Mouse (Mus musculus): Measurements from ENCODE around the gene Nfe2l1. TPM values are rescaled to one million over a fixed set of nuclear protein-coding genes. Genes with fewer than 3 reads are reported as not detected.
A peak's percentile ranks its signal among the peaks of the same experiment; 100 is the strongest.

Gene Nfe2l1
- polyA plus RNA-seq, 2 experiments from 2014 or later, result 21.3 to 26.1 TPM

GRCm38 (mm10) chr11:96843627-96844026 lies 13.9 kb upstream of the Nfe2l1 start:
- ATAC-seq, result no peak

DNA sequence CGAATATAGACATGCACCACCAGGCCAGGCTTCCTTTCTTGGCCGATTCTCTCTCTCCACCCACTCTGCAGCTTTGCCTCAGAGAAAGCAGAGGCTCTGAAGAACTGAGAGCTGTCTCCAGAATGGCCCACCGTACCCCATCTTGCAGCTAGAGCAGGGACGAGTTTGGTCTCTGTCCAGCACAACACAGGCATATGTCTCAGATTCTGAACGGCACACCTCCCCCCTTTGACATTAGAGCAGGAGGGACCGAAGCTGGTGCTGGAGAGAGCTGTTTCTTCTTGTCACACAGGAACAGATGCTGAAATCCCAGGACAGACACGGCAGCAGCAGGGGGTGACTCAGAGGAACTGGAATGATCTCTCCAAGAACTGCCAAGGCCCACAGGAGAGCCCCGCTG lies 10.5 kb upstream of the Nfe2l1 start:
- ATAC-seq, result no peak

GRCm38 (mm10) chr11:96839877-96840276 lies 10.1 kb upstream of the Nfe2l1 start:
- ATAC-seq, result no peak

DNA sequence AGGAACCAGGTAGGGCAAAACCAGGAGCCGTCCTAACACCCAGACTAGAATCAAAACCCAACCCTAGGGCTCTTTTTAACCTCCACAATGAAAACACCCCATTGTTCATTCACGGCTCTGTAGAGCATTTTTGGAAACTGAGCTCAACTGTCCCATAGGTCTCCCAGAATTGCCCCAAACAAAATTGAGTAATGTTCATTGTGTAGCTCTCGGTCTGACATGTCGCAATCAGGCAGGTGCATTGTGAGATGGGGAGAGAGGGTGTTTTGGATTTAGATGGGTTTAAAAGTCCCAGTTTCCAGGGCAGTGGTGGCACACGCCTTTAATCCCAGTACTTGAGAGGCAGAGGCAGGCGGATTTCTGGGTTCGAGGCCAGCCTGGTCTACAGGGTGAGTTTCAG lies 9.7 kb upstream of the Nfe2l1 start:
- no peak for ATAC-seq

DNA sequence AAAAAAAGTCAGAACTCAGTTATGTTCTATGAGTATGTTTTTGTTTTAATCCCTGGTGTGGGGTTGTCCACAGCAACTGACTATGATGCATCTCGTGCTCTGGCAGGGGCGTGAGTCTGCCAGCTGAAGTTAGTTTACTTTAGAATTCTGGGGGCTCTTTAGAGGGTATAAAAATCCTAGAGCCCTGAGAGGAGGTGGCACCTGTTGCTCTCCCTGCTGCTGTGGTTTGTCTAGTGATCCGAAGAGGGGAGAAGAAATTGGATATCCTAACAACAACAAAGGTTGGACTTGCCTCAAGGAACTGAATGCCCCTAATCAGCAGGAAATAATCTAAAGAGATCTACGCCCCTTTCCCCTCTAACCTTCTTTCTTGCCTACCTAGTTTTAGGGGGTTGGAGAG lies 8.6 kb upstream of the Nfe2l1 start:
- ATAC-seq, result no peak

DNA sequence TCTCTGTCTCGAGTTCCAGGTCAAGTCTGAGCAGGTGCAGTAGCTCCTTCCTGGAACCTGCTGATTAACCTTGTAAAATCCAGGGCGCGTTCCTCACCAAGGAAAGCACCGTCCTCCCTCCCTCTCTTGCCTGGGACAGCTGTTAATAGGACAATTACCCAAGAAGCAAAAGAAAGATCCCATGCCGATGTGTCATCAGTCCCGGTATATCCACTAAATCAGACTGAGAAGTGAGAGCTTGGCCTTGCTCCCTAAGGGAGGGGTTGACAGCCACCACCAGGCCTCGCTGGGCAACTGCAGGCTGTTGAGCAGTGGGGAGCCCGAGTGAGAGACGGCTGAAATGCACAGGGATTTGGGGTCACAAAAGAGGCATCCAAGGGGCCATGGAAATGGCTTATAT lies 7.5 kb upstream of the Nfe2l1 start:
- no peak for ATAC-seq

GRCm38 (mm10) chr11:96834127-96834526 lies 4.4 kb upstream of the Nfe2l1 start:
- ATAC-seq, result no peak

DNA sequence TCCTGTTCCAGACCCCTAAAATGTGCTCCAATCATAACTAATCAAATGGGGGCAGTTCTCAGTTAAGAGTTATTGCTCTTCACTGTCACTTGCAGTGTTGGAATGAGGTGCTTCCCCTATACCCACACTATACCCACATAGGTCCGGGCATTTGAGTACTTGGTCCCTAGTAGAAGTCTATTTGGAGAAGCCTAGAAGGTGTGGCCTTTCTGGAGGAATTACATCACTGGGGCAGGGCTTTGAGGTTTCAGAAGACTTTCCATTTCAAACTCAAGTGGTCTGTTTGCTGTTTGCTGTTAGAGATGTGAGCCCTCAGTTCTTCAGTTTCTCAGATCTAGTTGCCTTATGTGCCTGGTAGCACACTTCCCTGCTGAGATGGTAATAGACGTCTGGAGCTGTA lies 3.2 kb upstream of the Nfe2l1 start:
- ATAC-seq, result no peak

- no peak for ATAC-seq
Observed at GRCm38 (mm10) chr11:96832541-96832940, 2.8 kb upstream of the Nfe2l1 start.

- ATAC-seq, result no peak
Observed at GRCm38 (mm10) chr11:96831516-96831915, 1.7 kb upstream of the Nfe2l1 start.

DNA sequence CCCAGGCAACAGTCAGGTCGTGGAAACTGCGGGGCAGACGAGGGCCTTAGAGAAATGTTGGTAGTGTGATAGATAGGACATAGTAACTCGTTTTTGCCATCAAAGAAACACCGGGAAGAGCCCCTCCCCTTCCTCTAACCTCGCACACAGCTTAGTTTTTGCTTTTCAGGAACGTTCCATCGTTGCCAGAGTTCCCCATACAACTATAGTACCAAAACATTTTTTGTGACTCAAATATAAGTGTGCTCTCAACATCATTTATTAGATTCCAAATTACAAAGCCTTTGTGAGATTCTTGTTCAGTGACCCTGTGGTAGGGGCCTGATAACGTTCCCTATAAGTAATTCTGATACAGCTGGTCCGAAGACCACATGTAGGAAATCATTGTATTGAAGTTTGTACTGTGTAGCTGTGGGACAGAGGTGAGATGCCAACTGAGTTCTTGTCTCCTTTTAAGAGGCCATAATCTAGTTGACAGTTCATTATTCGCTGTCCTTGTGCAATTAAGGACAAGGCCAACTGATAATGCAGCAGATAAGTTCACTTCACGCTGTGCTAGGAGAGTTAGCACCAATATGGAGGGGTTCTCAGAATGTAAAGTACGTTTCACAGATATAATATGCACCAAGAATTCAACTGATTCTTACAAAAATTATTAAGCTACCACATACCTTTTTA lies 910 bp upstream of the Nfe2l1 start:
- no peak for ATAC-seq

DNA sequence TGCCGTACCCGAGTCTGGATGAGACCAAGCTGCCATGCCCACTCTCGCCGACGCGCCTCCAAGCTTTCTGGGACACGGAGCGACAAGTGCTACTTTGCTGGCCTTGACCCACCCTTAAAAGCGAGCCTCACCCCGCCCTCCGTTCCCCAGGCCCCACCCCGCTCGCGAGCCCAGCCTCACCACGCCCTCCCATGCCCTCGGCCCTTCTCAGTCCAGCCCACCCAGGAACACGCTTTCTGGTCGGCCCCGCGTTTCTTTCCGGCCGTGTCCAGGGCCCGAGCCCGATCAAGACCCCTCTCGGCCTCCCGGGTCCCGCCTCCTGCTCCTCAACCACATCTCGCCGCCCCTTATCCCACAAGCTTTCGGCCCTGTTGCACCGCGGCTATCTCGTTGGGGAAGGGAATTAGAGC lies 360 bp downstream of the Nfe2l1 start:
- ATAC-seq, result no peak

DNA sequence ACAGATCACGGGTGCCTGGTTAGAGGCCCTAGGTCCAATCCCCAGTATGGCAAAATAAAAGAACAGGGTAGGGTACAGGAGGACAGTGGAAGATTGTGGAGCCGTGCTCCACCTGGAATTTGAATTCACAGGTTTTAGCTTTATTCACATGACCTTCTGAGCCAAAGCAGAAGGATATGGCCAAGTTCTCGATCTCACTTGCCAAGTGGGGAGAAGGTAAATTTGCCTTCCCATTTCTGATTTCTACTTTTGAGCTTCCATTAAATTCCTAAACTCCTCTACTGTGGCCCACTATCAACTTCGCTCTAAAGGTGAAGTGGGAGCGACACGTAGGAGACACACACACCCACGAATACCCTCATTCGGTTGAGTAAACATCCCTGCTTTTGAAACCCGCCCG lies 887 bp downstream of the Nfe2l1 start:
- no peak for ATAC-seq

DNA sequence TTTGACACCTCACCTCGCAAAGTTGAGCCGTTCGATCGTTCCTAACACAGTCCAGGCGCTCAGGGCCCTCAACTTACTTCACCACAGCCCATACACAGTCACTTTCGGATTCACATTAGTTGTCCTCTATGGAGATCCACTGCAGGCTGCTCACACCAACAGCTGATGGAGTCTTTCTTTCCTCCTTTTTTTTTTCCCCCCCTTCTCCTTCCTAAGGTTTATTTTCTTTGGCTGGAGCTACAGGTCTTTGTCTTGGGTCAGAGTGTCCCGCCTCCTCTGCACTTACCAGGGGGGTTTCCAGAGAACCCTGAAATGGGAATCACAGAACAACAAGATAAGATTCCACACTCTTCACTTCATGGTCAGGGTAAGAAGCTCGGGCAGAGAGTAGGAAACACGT lies 1.9 kb downstream of the Nfe2l1 start:
- ATAC-seq, result no peak

GRCm38 (mm10) chr11:96827062-96827581 lies 2.6 kb downstream of the Nfe2l1 start:
- ATAC-seq, result no peak

DNA sequence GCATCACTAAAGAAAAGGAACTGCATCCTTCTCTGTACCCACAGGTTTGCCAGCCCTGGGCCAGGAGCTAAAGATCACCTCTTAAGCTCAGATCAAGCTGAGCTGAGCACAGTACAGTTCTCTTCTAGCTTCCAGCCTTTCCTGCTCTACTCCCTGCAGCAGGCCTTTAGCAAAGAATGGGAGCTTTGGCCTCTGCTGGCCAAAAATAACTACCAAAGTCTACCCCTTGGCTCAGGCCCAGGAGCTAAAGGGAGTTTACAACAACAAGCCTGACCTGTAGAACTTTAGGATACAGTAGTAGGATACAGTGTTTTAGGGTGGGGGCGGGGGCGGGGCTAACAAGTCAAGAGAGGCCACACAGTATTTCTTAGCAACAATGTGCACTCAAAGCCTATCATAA lies 3.3 kb downstream of the Nfe2l1 start:
- no peak for ATAC-seq

DNA sequence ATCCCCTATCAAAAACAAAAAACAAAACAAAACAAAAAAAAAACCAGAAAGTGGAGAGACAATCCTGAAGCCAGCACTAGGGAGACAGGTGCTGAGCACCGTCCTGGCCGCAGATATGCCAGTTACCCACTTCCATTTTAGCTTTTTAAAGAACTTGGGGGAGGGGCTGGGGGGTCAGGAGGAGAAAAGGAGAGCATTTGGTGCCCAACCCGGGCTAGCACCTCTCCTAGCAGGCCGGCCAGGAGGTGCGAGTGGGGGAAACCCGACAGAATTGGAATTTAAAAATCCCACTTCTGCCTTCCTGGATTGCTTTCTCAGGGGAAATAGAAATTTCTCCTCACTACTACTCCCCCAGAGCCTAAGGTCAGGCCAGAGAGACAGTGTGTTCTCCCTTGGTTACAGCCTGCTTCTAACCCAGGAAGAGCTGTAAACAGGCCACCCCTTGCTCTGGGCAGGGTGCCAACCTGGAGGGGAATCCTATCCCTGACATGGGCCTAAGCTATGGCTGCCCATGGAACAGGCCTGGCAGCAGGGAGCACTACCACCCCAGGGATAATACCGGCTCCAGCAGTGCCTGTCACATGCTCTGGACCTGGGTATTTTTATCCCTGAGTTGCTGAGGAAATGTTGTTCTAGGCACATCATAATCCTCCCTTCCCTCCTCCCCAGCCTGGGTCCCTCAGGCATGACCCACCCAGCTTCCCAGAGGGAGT lies 4.8 kb downstream of the Nfe2l1 start:
- no peak for ATAC-seq

DNA sequence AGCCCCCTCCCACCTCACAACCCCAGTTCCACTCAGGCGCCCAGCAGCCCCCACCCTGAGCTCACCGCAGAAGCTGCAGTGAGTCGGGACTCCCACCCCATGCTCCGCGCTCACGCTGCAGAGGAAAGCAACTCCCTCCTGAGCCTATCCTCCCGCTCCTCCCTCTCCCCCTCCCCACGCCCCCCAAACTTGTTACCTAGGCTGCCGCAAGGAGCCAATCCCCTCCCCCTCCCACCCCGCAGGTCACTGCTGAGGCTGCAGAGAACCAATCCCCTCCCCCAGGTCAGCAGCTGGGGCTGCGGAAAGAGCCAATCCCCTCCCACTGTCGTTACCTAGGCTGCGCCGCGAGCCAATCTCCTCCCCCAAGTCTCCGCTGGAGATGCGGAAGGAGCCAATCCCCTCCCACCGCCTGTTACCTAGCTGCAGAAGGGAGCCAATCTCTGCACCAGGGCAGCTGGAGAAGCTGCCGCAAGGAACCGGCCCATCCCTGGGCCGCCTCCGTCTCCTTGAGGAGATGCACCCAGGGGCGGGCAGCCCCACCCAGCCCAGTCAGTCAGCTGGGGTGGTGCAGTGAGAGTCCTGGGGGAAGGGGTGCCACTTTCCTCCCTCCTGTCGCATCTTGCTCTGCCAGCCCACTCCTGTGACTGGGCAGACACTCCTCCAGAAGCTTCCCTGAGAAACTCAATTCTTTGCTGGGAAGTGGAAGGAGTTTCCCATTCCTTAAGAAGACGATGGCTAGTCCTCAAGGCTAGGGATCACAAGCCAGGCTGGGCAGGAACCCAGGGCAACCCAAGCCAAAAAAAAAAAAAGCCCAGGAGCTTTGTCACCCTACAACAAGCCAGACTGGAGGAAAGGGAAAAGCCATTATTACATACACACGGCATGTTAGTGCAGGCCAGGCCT lies 5.6 kb downstream of the Nfe2l1 start:
- peak; percentile 99 for ATAC-seq

GRCm38 (mm10) chr11:96823471-96823837 lies 6.3 kb downstream of the Nfe2l1 start:
- no peak for ATAC-seq

DNA sequence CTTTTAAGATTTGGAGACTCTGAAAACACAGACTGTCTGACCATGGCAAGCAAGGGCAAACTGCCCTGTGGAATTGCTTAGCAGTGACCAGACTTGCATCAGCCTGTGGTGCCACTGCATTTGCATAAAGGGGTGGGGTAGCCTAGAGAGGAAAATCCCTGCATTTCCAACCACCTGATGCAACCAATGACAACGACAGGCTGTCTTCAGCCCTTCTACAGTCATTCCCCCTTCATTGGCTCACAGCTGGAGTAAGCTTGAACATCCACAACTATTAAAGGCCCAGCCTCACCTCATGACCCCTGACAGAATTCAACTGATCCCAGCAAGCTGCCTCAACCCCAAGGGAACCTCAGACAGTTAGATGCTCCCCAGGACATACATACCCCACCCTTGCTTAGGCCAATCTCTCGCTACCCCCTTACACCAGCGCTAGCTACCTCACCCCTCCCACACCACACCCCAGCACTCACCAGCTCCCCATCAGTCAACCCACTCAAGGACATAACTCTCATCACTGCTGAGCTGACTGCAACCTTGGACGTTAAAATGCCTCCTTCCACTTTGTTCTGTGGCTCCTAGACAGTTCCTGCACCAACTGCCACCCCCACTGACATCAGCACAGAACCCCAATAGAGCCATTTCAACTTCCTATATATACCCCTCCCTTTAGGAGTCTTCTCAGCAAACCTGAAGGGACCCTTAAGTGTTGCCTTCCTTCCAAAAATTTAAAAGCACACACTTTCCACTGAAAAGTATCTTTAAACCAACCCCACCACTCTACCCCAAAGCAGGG lies 6.9 kb downstream of the Nfe2l1 start:
- peak; percentile 35 for ATAC-seq

DNA sequence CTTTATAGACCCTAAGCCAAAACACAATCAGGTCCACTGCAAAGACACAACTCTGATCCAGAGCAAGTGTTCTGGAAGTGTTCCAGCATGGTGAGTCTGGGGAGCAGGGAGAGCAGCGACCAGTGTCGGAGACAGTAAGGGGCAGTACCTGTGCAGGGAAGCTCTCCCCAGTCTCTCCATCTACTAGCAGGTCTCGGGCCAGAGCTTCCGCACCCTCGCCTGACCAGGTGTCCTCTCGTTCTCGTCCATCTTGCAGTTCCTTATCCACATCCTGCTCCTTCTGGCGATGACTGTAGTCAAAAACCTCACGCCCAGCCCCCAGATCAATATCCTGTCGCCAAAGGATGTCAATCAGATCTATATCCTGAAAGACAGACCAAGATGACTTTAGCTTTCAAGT lies 7.8 kb downstream of the Nfe2l1 start:
- ATAC-seq, result no peak

GRCm38 (mm10) chr11:96818128-96818710 lies 11.5 kb downstream of the Nfe2l1 start:
- no peak for ATAC-seq

Measured in CD4-positive, CD25-positive, alpha-beta regulatory T cell, adult 4 months (primary cell).